Mouse (Mus musculus): ENCODE measurements at regions not wholly inside any gene's neighbourhood (a gene's known extent, or its start where the extent isn't known, plus 50 kb on each side); places are given as distances from the start of the nearest gene placed in this dataset.
"Not testable (repeated sequence)": the region's sequence is repeated elsewhere in the genome, so short reads cannot be mapped to it uniquely, and the experiment has no call there.

- Histone ChIP-seq H3K4me2 (no peak overlapping the region), H3K9ac (no peak overlapping the region), H3K9me3 (replicated peaks) (no peaks in the 10 kb centered on the region), H3K4me1 (replicated peaks) (no peaks in the 10 kb centered on the region), H3K27me3 (no peaks in the 10 kb centered on the region), H3K36me3 (no peaks in the 10 kb centered on the region), H3K27ac (no peak overlapping the region), H3K4me3 (replicated peaks) (no peak overlapping the region)
- 47% methylated on average over 8 of the region's 8 CpGs for WGBS (ENCODE audit: insufficient replicate concordance)
- ATAC-seq (ENCODE audit: low read depth) (no peak), DNase-seq (no peak)
Measured at GRCm38 (mm10) chr17:91466822-91467221, 374.0 kb upstream of the Nrxn1 start.

- Histone ChIP-seq H3K4me3 (replicated peaks) (no peak overlapping the region), H3K4me1 (replicated peaks) (no peaks in the 10 kb centered on the region), H3K4me2 (no peak overlapping the region), H3K9ac (no peak overlapping the region), H3K9me3 (replicated peaks) (no peaks in the 10 kb centered on the region), H3K27ac (no peak overlapping the region), H3K36me3 (no peaks in the 10 kb centered on the region), H3K27me3 (no peaks in the 10 kb centered on the region)
- no peak for ATAC-seq (ENCODE audit: low read depth)
- no peak for DNase-seq
Measured at GRCm38 (mm10) chr17:91451711-91452110, 358.8 kb upstream of the Nrxn1 start.

- H3K9me3 ChIP-seq (replicated peaks); DNase-seq; H3K27ac ChIP-seq; H3K36me3 ChIP-seq; H3K4me3 ChIP-seq (replicated peaks); H3K27me3 ChIP-seq; ATAC-seq (ENCODE audit: low read depth); H3K4me2 ChIP-seq; H3K9ac ChIP-seq; H3K4me1 ChIP-seq (replicated peaks): not testable (repeated sequence)
- 71% methylated on average over 8 of the region's 8 CpGs for WGBS (ENCODE audit: insufficient replicate concordance)
Measured at GRCm38 (mm10) chr17:91431780-91432720, 339.2 kb upstream of the Nrxn1 start.

- no peaks in the 10 kb centered on the region for H3K9me3 ChIP-seq (replicated peaks)
- no peak for DNase-seq
- no peak overlapping the region for H3K4me2 ChIP-seq
- H3K36me3 ChIP-seq = no peaks in the 10 kb centered on the region
- H3K4me3 ChIP-seq (replicated peaks) = no peak overlapping the region
- WGBS (ENCODE audit: insufficient replicate concordance) = 51% methylated on average over 1 of the region's 1 CpGs
- no peak overlapping the region for H3K27ac ChIP-seq
- no peaks in the 10 kb centered on the region for H3K27me3 ChIP-seq
- no peaks in the 10 kb centered on the region for H3K4me1 ChIP-seq (replicated peaks)
- H3K9ac ChIP-seq = no peak overlapping the region
- ATAC-seq (ENCODE audit: low read depth) = no peak
Measured at GRCm38 (mm10) chr17:91430351-91430750, 337.5 kb upstream of the Nrxn1 start.

- H3K9ac ChIP-seq = no peak overlapping the region
- DNase-seq (no peak), ATAC-seq (ENCODE audit: low read depth) (no peak)
- WGBS (ENCODE audit: insufficient replicate concordance) = 64% methylated on average over 1 of the region's 1 CpGs
- H3K36me3 ChIP-seq = no peaks in the 10 kb centered on the region
- no peaks in the 10 kb centered on the region for H3K4me1 ChIP-seq (replicated peaks)
- no peak overlapping the region for H3K4me2 ChIP-seq
- H3K27me3 ChIP-seq = no peaks in the 10 kb centered on the region
- no peak overlapping the region for H3K27ac ChIP-seq
- no peak overlapping the region for H3K4me3 ChIP-seq (replicated peaks)
- H3K9me3 ChIP-seq (replicated peaks) = no peaks in the 10 kb centered on the region
Measured at GRCm38 (mm10) chr17:91425120-91425519, 332.2 kb upstream of the Nrxn1 start.

GRCm38 (mm10) chr17:91418582-91418981, 325.7 kb upstream of the Nrxn1 start:
- Histone ChIP-seq H3K4me2 (no peak overlapping the region), H3K9ac (no peak overlapping the region), H3K9me3 (replicated peaks) (no peaks in the 10 kb centered on the region), H3K4me3 (replicated peaks) (no peak overlapping the region), H3K4me1 (replicated peaks) (no peaks in the 10 kb centered on the region), H3K36me3 (no peaks in the 10 kb centered on the region), H3K27ac (no peak overlapping the region), H3K27me3 (no peaks in the 10 kb centered on the region)
- DNase-seq (no peak), ATAC-seq (ENCODE audit: low read depth) (no peak)
- 38% methylated on average over 1 of the region's 1 CpGs for WGBS (ENCODE audit: insufficient replicate concordance)

GRCm38 (mm10) chr17:91390969-91391764, 298.3 kb upstream of the Nrxn1 start:
- Histone ChIP-seq H3K36me3 (no peaks in the 10 kb centered on the region), H3K27ac (no peak overlapping the region), H3K4me1 (replicated peaks) (no peaks in the 10 kb centered on the region), H3K4me2 (no peak overlapping the region), H3K9me3 (replicated peaks) (no peaks in the 10 kb centered on the region), H3K4me3 (replicated peaks) (no peak overlapping the region), H3K27me3 (no peaks in the 10 kb centered on the region), H3K9ac (no peak overlapping the region)
- 89% methylated on average over 2 of the region's 2 CpGs for WGBS (ENCODE audit: insufficient replicate concordance)
- DNase-seq = no peak
- no peak for ATAC-seq (ENCODE audit: low read depth)

GRCm38 (mm10) chr17:91389937-91390623, 297.2 kb upstream of the Nrxn1 start:
- not testable (repeated sequence) for H3K9ac ChIP-seq; H3K4me2 ChIP-seq; H3K4me1 ChIP-seq (replicated peaks); H3K27ac ChIP-seq; H3K9me3 ChIP-seq (replicated peaks); DNase-seq; ATAC-seq (ENCODE audit: low read depth); H3K4me3 ChIP-seq (replicated peaks); H3K36me3 ChIP-seq; H3K27me3 ChIP-seq
- 15% methylated on average over 9 of the region's 9 CpGs for WGBS (ENCODE audit: insufficient replicate concordance)

GRCm38 (mm10) chr17:91388521-91388920, 295.6 kb upstream of the Nrxn1 start:
- no peaks in the 10 kb centered on the region for H3K27me3 ChIP-seq
- WGBS (ENCODE audit: insufficient replicate concordance) = 73% methylated on average over 3 of the region's 3 CpGs
- no peaks in the 10 kb centered on the region for H3K4me1 ChIP-seq (replicated peaks)
- H3K9ac ChIP-seq = no peak overlapping the region
- no peak overlapping the region for H3K4me3 ChIP-seq (replicated peaks)
- DNase-seq (no peak), ATAC-seq (ENCODE audit: low read depth) (no peak)
- H3K36me3 ChIP-seq = no peaks in the 10 kb centered on the region
- no peak overlapping the region for H3K4me2 ChIP-seq
- H3K27ac ChIP-seq = no peak overlapping the region
- no peaks in the 10 kb centered on the region for H3K9me3 ChIP-seq (replicated peaks)

- H3K4me1 ChIP-seq (replicated peaks) = no peaks in the 10 kb centered on the region
- H3K36me3 ChIP-seq = no peaks in the 10 kb centered on the region
- H3K27ac ChIP-seq = no peak overlapping the region
- no peak overlapping the region for H3K9ac ChIP-seq
- 59% methylated on average over 2 of the region's 2 CpGs for WGBS (ENCODE audit: insufficient replicate concordance)
- ATAC-seq (ENCODE audit: low read depth) (no peak), DNase-seq (no peak)
- no peak overlapping the region for H3K4me3 ChIP-seq (replicated peaks)
- no peak overlapping the region for H3K4me2 ChIP-seq
- no peaks in the 10 kb centered on the region for H3K9me3 ChIP-seq (replicated peaks)
- H3K27me3 ChIP-seq = no peaks in the 10 kb centered on the region
Measured at GRCm38 (mm10) chr17:91388039-91388438, 295.2 kb upstream of the Nrxn1 start.

GRCm38 (mm10) chr17:91385949-91386348, 293.1 kb upstream of the Nrxn1 start:
- no peak overlapping the region for H3K4me2 ChIP-seq
- ATAC-seq (ENCODE audit: low read depth) (no peak), DNase-seq (no peak)
- H3K36me3 ChIP-seq = no peaks in the 10 kb centered on the region
- no peaks in the 10 kb centered on the region for H3K9me3 ChIP-seq (replicated peaks)
- H3K27me3 ChIP-seq = no peaks in the 10 kb centered on the region
- no peak overlapping the region for H3K27ac ChIP-seq
- H3K9ac ChIP-seq = no peak overlapping the region
- H3K4me3 ChIP-seq (replicated peaks) = no peak overlapping the region
- 56% methylated on average over 2 of the region's 2 CpGs for WGBS (ENCODE audit: insufficient replicate concordance)
- no peaks in the 10 kb centered on the region for H3K4me1 ChIP-seq (replicated peaks)

Measured in liver, embryonic 13.5 days (tissue).